Mouse (Mus musculus) neural tube, embryonic 10.5 days (tissue): Measurements from ENCODE around the gene Elk3.

Experiments
- DNase-seq: peaks from one replicate; pipeline ENCODE4 v3.0.0-alpha.2; 2017; ENCODE audit warnings: low spot score; ENCODE audit errors: extremely low spot score

Elk3 gene

GRCm38 (mm10) chr10:93269744-93270143, 41.2 kb downstream of the Elk3 start:
- DNase-seq = no peak

- no peak for DNase-seq
Observed at GRCm38 (mm10) chr10:93268339-93268738, 42.6 kb downstream of the Elk3 start.

GRCm38 (mm10) chr10:93267509-93267908, 43.4 kb downstream of the Elk3 start:
- no peak for DNase-seq

- no peak for DNase-seq
Observed at GRCm38 (mm10) chr10:93266521-93266920, 44.4 kb downstream of the Elk3 start.

GRCm38 (mm10) chr10:93265833-93266232, 45.1 kb downstream of the Elk3 start:
- no peak for DNase-seq

GRCm38 (mm10) chr10:93264001-93264400, 46.9 kb downstream of the Elk3 start:
- no peak for DNase-seq

- DNase-seq = no peak
Observed at GRCm38 (mm10) chr10:93263431-93263830, 47.5 kb downstream of the Elk3 start.

GRCm38 (mm10) chr10:93261981-93262499, 48.9 kb downstream of the Elk3 start:
- no peak for DNase-seq

GRCm38 (mm10) chr10:93261132-93261980, 49.6 kb downstream of the Elk3 start:
- no peak for DNase-seq

GRCm38 (mm10) chr10:93259826-93260225, 51.1 kb downstream of the Elk3 start:
- DNase-seq = no peak

GRCm38 (mm10) chr10:93255294-93255693, 55.6 kb downstream of the Elk3 start:
- no peak for DNase-seq

GRCm38 (mm10) chr10:93253156-93253555, 57.8 kb downstream of the Elk3 start:
- no peak for DNase-seq

- no peak for DNase-seq
Observed at GRCm38 (mm10) chr10:93252661-93253060, 58.3 kb downstream of the Elk3 start.

GRCm38 (mm10) chr10:93251426-93251825, 59.5 kb downstream of the Elk3 start:
- no peak for DNase-seq

GRCm38 (mm10) chr10:93250436-93251317, 60.3 kb downstream of the Elk3 start:
- no peak for DNase-seq

GRCm38 (mm10) chr10:93249901-93250300, 61.0 kb downstream of the Elk3 start:
- no peak for DNase-seq

- no peak for DNase-seq
Observed at GRCm38 (mm10) chr10:93248416-93248815, 62.5 kb downstream of the Elk3 start.

GRCm38 (mm10) chr10:93247902-93248301, 63.0 kb downstream of the Elk3 start:
- no peak for DNase-seq

GRCm38 (mm10) chr10:93247422-93247821, 63.5 kb downstream of the Elk3 start:
- DNase-seq = no peak

GRCm38 (mm10) chr10:93246185-93246920, 64.6 kb downstream of the Elk3 start:
- no peak for DNase-seq

GRCm38 (mm10) chr10:93244209-93244705, 66.7 kb downstream of the Elk3 start:
- no peak for DNase-seq
